Mouse (Mus musculus) CH12.LX (cell line): Measurements from ENCODE around the gene Herc3.

Experiments used
- CHD1 ChIP-seq: IDR thresholded peaks from 2 replicates; pipeline ENCODE4 v1.6.1; 2012; ENCODE audit warnings: low read depth, low read length, improper control_type of control experiment, inconsistent platforms
- CTCF ChIP-seq, 2 experiments: IDR thresholded peaks in 1 of 2; conservative IDR thresholded peaks in 1 of 2; 2 replicates each; pipeline ENCODE4 v1.5.1; 2011 to 2012; ENCODE audit warnings: low read depth in 2 of 2, low read length in 2 of 2, improper control_type of control experiment in 1 of 2, inconsistent platforms in 1 of 2, mild to moderate bottlenecking in 1 of 2, moderate library complexity in 1 of 2
- EP300 ChIP-seq: IDR thresholded peaks from 2 replicates; pipeline ENCODE4 v1.6.1; 2011; ENCODE audit warnings: low read length, improper control_type of control experiment
- HCFC1 ChIP-seq: IDR thresholded peaks from 2 replicates; pipeline ENCODE4 v1.6.1; 2012; ENCODE audit warnings: low read depth, mild to moderate bottlenecking, inconsistent platforms, low read length, improper control_type of control experiment
- KAT2A ChIP-seq: IDR thresholded peaks from 2 replicates; pipeline ENCODE4 v1.6.1; 2012; ENCODE audit warnings: low read length, improper control_type of control experiment, inconsistent platforms; ENCODE audit not compliant: insufficient replicate concordance
- MAX ChIP-seq: IDR thresholded peaks from 2 replicates; pipeline ENCODE4 v1.6.1; 2011; ENCODE audit warnings: low read length, improper control_type of control experiment
- MYC ChIP-seq: IDR thresholded peaks from 2 replicates; pipeline ENCODE4 v1.6.1; 2011; ENCODE audit warnings: low read depth, mild to moderate bottlenecking, improper control_type of control experiment, low read length
- NELFE ChIP-seq: IDR thresholded peaks from 2 replicates; pipeline ENCODE4 v1.6.1; 2011; ENCODE audit warnings: low read depth, low read length, improper control_type of control experiment
- POLR2A ChIP-seq: IDR thresholded peaks from 2 replicates; pipeline ENCODE4 v1.6.1; 2011; ENCODE audit warnings: low read depth, mild to moderate bottlenecking, improper control_type of control experiment, low read length
- RCOR1 ChIP-seq: conservative IDR thresholded peaks from 2 replicates; pipeline ENCODE4 v1.6.1; 2012; ENCODE audit warnings: low read depth, mild to moderate bottlenecking, inconsistent platforms, low read length, improper control_type of control experiment
- USF1 ChIP-seq: IDR thresholded peaks from 2 replicates; pipeline ENCODE4 v1.6.1; 2014; ENCODE audit warnings: low read depth, mild to moderate bottlenecking, inconsistent platforms, low read length, improper control_type of control experiment
- ZC3H11A ChIP-seq: IDR thresholded peaks from 2 replicates; pipeline ENCODE4 v1.6.1; 2012; ENCODE audit warnings: low read depth, mild to moderate bottlenecking, inconsistent platforms, low read length, improper control_type of control experiment
- ZMIZ1 ChIP-seq: IDR thresholded peaks from 2 replicates; pipeline ENCODE4 v1.6.1; 2012; ENCODE audit warnings: low read depth, mild to moderate bottlenecking, inconsistent platforms, low read length, improper control_type of control experiment

GRCm38 (mm10) chr6:58842186-58842585 lies 10.9 kb downstream of the Herc3 start:
- TF ChIP-seq CTCF (conservative IDR thresholded peaks at IDR 0.05 in 1 of 2, IDR thresholded peaks at IDR 0.05 in 1 of 2; ENCODE audit: low read depth in 2 of 2, low read length in 2 of 2) = no peak
- no peak for TF ChIP-seq EP300
- TF ChIP-seq POLR2A = no peak
- no peak for TF ChIP-seq USF1
- no peak for TF ChIP-seq KAT2A
- TF ChIP-seq MYC = no peak
- no peak for TF ChIP-seq ZC3H11A
- no peak for TF ChIP-seq ZMIZ1
- TF ChIP-seq HCFC1 = no peak
- TF ChIP-seq MAX = no peak
- TF ChIP-seq NELFE = no peak
- no peak for TF ChIP-seq CHD1
- TF ChIP-seq RCOR1 = no peak
